Mouse (Mus musculus) 3134 (cell line): ENCODE measurements around the gene Tmem129.

Experiments
- DNase-seq: peaks from one replicate; pipeline ENCODE4 v3.0.0-alpha.2; 2011; ENCODE audit warnings: low spot score; ENCODE audit not compliant: insufficient read length; ENCODE audit errors: extremely low read depth

Tmem129 gene

GRCm38 (mm10) chr5:33651017-33651416 lies 7.2 kb downstream of the Tmem129 start:
- DNase-seq, result no peak

- DNase-seq, result no peak
Measured at GRCm38 (mm10) chr5:33640652-33641051, 17.6 kb downstream of the Tmem129 start.

- DNase-seq, result no peak
Measured at GRCm38 (mm10) chr5:33638826-33639225, 19.4 kb downstream of the Tmem129 start.

DNA sequence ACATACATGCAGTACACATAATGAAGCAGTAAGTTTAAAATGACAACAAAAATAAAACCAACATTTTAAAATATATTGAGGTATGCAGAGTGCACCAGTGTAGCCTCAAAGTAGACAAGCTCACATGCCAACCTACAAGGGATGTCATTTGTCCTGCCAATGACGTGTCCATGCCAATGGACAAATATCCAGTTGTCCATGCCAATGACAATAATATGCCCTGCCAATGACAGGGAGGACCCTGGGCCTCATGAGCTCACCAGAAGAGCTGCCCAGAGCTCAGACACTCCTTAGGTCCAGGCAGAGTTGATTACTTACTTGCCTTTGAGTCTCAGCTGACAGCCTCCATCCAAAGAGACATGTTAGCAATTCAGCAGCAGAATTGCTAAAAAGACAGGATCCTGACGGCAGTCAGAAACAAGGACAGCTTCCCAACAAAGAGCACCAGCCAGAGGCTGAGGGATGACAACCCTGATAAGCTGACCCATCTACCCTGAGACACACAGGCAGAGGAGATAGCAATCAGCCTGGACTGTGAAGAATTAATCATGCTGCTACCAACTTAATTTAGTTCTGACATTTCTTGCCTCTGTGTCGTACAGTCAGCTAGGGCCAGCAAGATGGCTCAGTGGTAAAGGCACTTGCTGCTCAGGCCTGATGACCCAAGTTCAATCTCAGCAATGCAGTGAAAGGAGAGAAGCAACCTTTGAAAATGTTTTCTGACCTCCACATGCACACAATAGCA lies 20.4 kb downstream of the Tmem129 start:
- no peak for DNase-seq

DNA sequence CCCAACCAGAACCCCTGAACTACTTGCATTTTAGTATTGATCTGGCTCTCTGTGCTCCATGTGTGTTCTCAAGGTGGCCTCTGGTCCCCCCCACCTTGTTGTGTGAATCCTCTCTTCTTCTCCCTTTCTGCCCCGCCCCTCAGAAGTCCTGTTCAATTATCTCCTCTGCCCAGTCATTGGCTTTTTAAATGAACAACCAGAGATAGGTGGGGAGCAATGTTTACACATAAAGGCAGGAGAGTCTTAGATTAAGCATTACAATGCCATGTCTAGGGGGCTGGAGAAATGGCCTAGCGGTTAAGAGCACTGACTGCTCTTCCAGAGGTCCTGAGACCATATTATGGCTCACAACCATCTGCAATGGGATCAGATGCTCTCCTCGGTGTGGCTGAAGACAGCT lies 22.9 kb downstream of the Tmem129 start:
- DNase-seq, result no peak

- no peak for DNase-seq
Measured at GRCm38 (mm10) chr5:33632526-33632925, 25.7 kb downstream of the Tmem129 start.

DNA sequence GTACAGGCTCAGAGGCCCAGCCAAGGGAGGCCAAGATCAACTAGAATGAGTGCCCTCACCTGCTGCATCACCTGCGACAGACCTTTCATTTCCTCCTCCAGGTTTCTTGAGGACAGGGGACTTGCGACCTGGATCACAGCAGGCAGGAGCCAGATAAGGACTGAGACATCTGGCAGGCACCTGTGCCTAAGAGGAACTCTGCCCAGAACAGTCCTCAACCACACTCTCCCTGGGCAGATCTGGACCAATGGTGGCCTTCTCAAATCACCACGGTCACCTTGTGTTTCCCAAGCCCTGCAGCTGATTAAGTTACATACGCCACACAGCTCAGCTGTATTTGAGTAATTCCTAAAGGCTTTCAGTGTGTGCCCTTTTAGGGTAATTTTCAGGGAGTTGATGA lies 27.6 kb downstream of the Tmem129 start:
- no peak for DNase-seq

- no peak for DNase-seq
Measured at GRCm38 (mm10) chr5:33630061-33630460, 28.2 kb downstream of the Tmem129 start.

- peak; percentile 96 for DNase-seq
Measured at GRCm38 (mm10) chr5:33629301-33629987, 28.8 kb downstream of the Tmem129 start, which contains the start of the genes Fam53a and Gm9903. TSS of gene Fam53a (minus strand) at chr5:33629635. TSS of gene Gm9903 (plus strand) at chr5:33629925.

- no peak for DNase-seq
Measured at GRCm38 (mm10) chr5:33628820-33629300, 29.4 kb downstream of the Tmem129 start.

GRCm38 (mm10) chr5:33627968-33628367 lies 30.2 kb downstream of the Tmem129 start:
- DNase-seq, result no peak

GRCm38 (mm10) chr5:33623766-33624165 lies 34.5 kb downstream of the Tmem129 start:
- DNase-seq, result no peak

DNA sequence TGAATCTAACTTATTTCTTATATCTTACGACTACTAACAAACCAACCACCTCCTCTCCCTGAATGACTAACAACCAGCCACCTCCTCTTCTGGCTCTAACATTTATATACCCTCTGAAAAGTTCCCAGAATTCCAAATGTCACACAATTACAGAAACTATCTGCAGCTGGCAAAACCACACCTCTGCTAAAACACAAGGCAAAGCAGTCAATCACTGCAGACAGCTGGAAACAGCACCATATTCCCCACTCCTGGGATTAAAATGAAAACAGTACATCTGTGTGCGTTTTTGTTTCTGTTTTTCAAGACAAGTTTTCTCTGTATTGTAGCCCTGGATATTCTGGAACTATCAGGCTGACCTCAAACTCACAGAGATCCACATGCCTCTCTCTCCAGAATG lies 35.5 kb downstream of the Tmem129 start:
- DNase-seq, result no peak

DNA sequence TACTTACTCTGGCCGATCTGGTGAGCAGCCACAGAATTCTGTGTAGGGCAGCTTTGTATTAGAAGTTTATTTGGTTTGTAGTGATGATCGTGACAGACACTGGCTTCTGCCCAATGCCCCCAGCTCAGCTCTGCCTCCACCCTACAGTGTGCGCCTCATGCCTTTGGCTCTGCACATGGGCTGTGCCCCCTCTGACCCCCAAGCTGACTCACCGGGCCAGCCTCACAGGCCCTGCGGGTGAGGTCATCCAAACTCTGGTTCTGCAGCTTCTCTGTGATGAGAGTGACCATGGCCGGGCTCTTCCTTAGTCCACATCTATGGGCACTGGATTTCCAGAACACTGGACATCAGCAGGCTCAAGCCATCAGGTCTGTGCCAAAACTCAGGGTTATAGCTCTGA lies 43.8 kb downstream of the Tmem129 start:
- DNase-seq, result peak; percentile 59

- no peak for DNase-seq
Measured at GRCm38 (mm10) chr5:33611795-33612194, 46.4 kb downstream of the Tmem129 start.

DNA sequence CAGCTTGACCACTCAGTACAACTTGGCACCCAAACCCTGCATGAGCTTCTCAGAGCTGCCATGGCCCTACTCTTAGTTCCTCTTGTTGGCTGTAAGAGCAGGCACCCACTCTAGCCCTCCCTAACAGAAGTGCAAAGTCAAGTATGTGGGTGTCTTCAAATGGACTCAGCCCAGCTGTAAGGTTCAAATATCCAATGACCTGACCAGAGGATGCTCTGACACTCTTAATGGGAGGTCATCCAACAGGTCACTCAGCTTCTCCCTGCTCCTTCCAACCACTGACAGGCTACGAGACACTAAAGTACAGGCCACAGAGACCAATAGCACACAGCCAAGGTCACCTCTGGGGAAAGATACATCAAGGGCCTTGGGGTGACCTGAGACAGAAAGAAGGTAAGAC lies 49.0 kb downstream of the Tmem129 start:
- DNase-seq, result no peak

GRCm38 (mm10) chr5:33607434-33607833 lies 50.8 kb downstream of the Tmem129 start:
- no peak for DNase-seq

GRCm38 (mm10) chr5:33606631-33607030 lies 51.6 kb downstream of the Tmem129 start:
- no peak for DNase-seq

- DNase-seq, result no peak
Measured at GRCm38 (mm10) chr5:33605314-33605713, 52.9 kb downstream of the Tmem129 start.
